Comparison of ENCODE assay signal across 17 mouse cellular contexts in the genomic region with DNA sequence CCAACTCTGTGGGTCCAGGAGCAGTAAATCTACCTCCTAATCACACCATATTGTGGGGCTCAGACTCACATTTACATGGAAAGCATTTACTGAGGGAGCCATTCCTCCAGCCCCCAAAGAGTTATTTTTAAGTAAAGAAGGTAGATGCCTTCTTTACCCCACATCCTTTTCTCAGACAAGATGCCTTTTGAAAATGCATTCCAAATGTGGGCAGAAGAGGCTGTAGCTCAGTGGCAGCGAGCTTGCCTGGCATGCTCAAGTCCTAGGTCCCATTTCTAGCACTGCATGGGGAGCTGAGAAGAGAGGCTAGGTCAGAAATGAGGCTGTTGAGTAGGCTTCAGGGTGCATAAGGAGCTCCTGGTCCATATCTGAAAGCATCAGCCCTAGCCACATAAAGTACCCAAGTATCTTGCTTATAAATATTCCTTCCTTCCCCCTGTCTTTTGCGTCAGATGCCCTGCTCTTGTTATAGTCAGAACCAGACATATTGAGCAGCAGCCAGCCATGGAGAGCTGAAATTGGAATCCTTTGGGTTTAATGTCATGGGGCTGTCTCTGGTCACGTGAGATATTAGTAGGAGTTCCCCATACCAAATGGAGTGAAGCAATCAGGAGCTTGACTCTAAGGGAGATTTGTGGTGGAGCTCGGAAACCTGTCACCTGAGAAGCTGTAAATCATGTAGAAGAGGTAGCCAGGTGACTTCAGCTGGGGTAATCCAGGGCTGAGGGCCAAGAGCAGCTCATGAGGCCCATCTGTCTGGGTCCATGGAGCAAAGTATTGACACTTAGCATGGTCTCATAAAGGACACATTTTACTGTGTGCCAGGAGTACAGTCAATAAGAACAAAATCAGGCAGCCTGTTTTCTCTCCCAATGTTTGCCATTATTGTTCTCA.
DNase-seq lines count a peak whose midpoint lies in the region; ATAC-seq and TF ChIP-seq lines count a peak whose summit lies in the region.
"Had no signal": no experiment of that assay in that cellular context is flagged by ENCODE, and none has a peak within 500 bp of the region (broad histone marks: within the 10 kb centered on the region; RNA-seq: fewer than 3 reads in every experiment).

No protein-coding gene starts in this region.

- WGBS in embryonic facial prominence, embryonic 14.5 days = 75% methylated on average over 4 of the region's 4 CpGs
- WGBS in embryonic facial prominence, embryonic 10.5 days = 83% methylated on average over 4 of the region's 4 CpGs
- WGBS in kidney, embryonic 15.5 days = 44% methylated on average over 4 of the region's 4 CpGs
- 49% methylated on average over 4 of the region's 4 CpGs for WGBS in cerebellum, adult 2 months

- H3K4me2 ChIP-seq in embryonic facial prominence, embryonic 14.5 days (ENCODE audit: low read depth, low read length) = no peak overlapping the region
- no peak overlapping the region for H3K4me2 ChIP-seq in kidney, embryonic 15.5 days
- H3K4me2 ChIP-seq: embryonic facial prominence, embryonic 12.5 days; heart, embryonic 15.5 days; liver, embryonic 13.5 days; neural tube, embryonic 12.5 days had no signal

- H3K36me3 ChIP-seq in embryonic facial prominence, embryonic 14.5 days (ENCODE audit: control insufficient read depth, insufficient read depth, low read length) = no peaks in the 10 kb centered on the region
- 0 out of 2 replicates have a peak, but pooled peaks cover 6% of the 10 kb centered on the region for H3K36me3 ChIP-seq in embryonic facial prominence, embryonic 10.5 days (replicated peaks)
- no peaks in the 10 kb centered on the region for H3K36me3 ChIP-seq in kidney, embryonic 15.5 days
- H3K36me3 ChIP-seq: limb, embryonic 10.5 days; liver, embryonic 13.5 days had no signal

- no peak overlapping the region for H3K27ac ChIP-seq in embryonic facial prominence, embryonic 14.5 days (replicated peaks; ENCODE audit: low read depth, low read length)
- no peak overlapping the region for H3K27ac ChIP-seq in embryonic facial prominence, embryonic 10.5 days (replicated peaks)
- no peak overlapping the region for H3K27ac ChIP-seq in kidney, embryonic 15.5 days
- H3K27ac ChIP-seq in cerebellum, adult 2 months (ENCODE audit: insufficient read depth, low read length) = no peak overlapping the region
- H3K27ac ChIP-seq: embryonic facial prominence, embryonic 12.5 days; heart, embryonic 15.5 days; limb, embryonic 10.5 days; liver, embryonic 13.5 days; neural tube, embryonic 12.5 days had no signal

- no peak overlapping the region for H3K9ac ChIP-seq in embryonic facial prominence, embryonic 14.5 days (ENCODE audit: low read depth, low read length)
- no peak overlapping the region for H3K9ac ChIP-seq in kidney, embryonic 15.5 days
- H3K9ac ChIP-seq: embryonic facial prominence, embryonic 12.5 days; heart, embryonic 15.5 days; liver, embryonic 13.5 days; neural tube, embryonic 12.5 days had no signal

- peaks cover 7% of the 10 kb centered on the region for H3K4me1 ChIP-seq in embryonic facial prominence, embryonic 14.5 days (ENCODE audit: control insufficient read depth, insufficient read depth, low read length)
- peaks cover 20% of the 10 kb centered on the region for H3K4me1 ChIP-seq in embryonic facial prominence, embryonic 10.5 days
- peaks cover 12% of the 10 kb centered on the region for H3K4me1 ChIP-seq in kidney, embryonic 15.5 days
- H3K4me1 ChIP-seq in cerebellum, adult 2 months (ENCODE audit: control insufficient read depth, insufficient read depth, low read length) = peaks cover 4% of the 10 kb centered on the region
- H3K4me1 ChIP-seq: heart, embryonic 15.5 days; liver, embryonic 13.5 days had no signal

- H3K27me3 ChIP-seq in embryonic facial prominence, embryonic 14.5 days (replicated peaks; ENCODE audit: control insufficient read depth, insufficient read depth, low read length) = no peaks in the 10 kb centered on the region
- H3K27me3 ChIP-seq in embryonic facial prominence, embryonic 10.5 days (replicated peaks; ENCODE audit: low read depth, poor library complexity, severe bottlenecking) = no peaks in the 10 kb centered on the region
- no peaks in the 10 kb centered on the region for H3K27me3 ChIP-seq in kidney, embryonic 15.5 days
- no peaks in the 10 kb centered on the region for H3K27me3 ChIP-seq in cerebellum, adult 2 months (ENCODE audit: control insufficient read depth, insufficient read depth, low read length)
- H3K27me3 ChIP-seq: embryonic facial prominence, embryonic 12.5 days; heart, embryonic 15.5 days; liver, embryonic 13.5 days; neural tube, embryonic 12.5 days had no signal

- ATAC-seq in embryonic facial prominence, embryonic 14.5 days (ENCODE audit: low read depth) = peak; percentile 54; the same call in 1 of the 2 replicates
- ATAC-seq in kidney, embryonic 15.5 days (replicated peaks; ENCODE audit: low FRiP score) = peak; percentile 61

- TF ChIP-seq POLR2A in cerebellum, adult 2 months (IDR thresholded peaks at IDR 0.05; ENCODE audit: borderline replicate concordance, insufficient read depth, low read length) = no peak

- TF ChIP-seq CTCF in cerebellum, adult 2 months (IDR thresholded peaks at IDR 0.05; ENCODE audit: borderline replicate concordance, insufficient read depth, low read depth, low read length) = no peak

- H3K4me3 ChIP-seq in embryonic facial prominence, embryonic 14.5 days (ENCODE audit: low read depth, low read length) = no peak overlapping the region
- no peak overlapping the region for H3K4me3 ChIP-seq in embryonic facial prominence, embryonic 10.5 days
- H3K4me3 ChIP-seq in kidney, embryonic 15.5 days (replicated peaks) = no peak overlapping the region
- no peak overlapping the region for H3K4me3 ChIP-seq in cerebellum, adult 2 months (replicated peaks; ENCODE audit: insufficient read depth, low read depth, low read length)
- H3K4me3 ChIP-seq: embryonic facial prominence, embryonic 12.5 days; heart, embryonic 15.5 days; limb, embryonic 10.5 days; liver, embryonic 13.5 days; neural tube, embryonic 12.5 days had no signal

- H3K9me3 ChIP-seq in embryonic facial prominence, embryonic 14.5 days (ENCODE audit: control insufficient read depth, low read length) = no peaks in the 10 kb centered on the region
- H3K9me3 ChIP-seq in embryonic facial prominence, embryonic 10.5 days = no peaks in the 10 kb centered on the region
- no peaks in the 10 kb centered on the region for H3K9me3 ChIP-seq in kidney, embryonic 15.5 days (replicated peaks)
- H3K9me3 ChIP-seq: embryonic facial prominence, embryonic 12.5 days; heart, embryonic 15.5 days; limb, embryonic 10.5 days; liver, embryonic 13.5 days; neural tube, embryonic 12.5 days had no signal

- DNase-seq in embryonic facial prominence, embryonic 14.5 days (ENCODE audit: low spot score) = no peak
- no peak for DNase-seq in embryonic facial prominence, embryonic 10.5 days (ENCODE audit: low spot score)
- DNase-seq in kidney, adult 9 months = no peak
- peak; percentile 28 to 46 for DNase-seq in cerebellum, adult 2 months
- peak; percentile 29 to 40 for DNase-seq in cerebellum, postnatal 36 days
- DNase-seq in thymus, adult 18-20 months = no peak
- DNase-seq in gastrocnemius, postnatal 4 days (ENCODE audit: low spot score in 2 of 2) = no peak
- DNase-seq: adrenal gland, adult 2 months; heart, adult 18-20 months; liver, embryonic 13.5 days; lung, postnatal 14 days; right cerebral cortex, postnatal 25 days had no signal

Comparison
In these comparisons a context has a peak if more than half of its experiments do, and no peak if none do; other contexts are left out.
1. DNase-seq: peak in cerebellum, adult 2 months (2 of 2) and cerebellum, postnatal 36 days (2 of 2); none in embryonic facial prominence, embryonic 14.5 days (single experiment), embryonic facial prominence, embryonic 10.5 days (single experiment), kidney, adult 9 months (single experiment), thymus, adult 18-20 months (0 of 2) and gastrocnemius, postnatal 4 days (0 of 2).